Mouse (Mus musculus): ENCODE measurements around the gene Mcm9. TPM values are rescaled to one million over a fixed set of nuclear protein-coding genes. Genes with fewer than 3 reads are reported as not detected.

Mcm9 gene
- polyA plus RNA-seq, 1 experiment from 2014 or later: 11.4 TPM

DNA sequence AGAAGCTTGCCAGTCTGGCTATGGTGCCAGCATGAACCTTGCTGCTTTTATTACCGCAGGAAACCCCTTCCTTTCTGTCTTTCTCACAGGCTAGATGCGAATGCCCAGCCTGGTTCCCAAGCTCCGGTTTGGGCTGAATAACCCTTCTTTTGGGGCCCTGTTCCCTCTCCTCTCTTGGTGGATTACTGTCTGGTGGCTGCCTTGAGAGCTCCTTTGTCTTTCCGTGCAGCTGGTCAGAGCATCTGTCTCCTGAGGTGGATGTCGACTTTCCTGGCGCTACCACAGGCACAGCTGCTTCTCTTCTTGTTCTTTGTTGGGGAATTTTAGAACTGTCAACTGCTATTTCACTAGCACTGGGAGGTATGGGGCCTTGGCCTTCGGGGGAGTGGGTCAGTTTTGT is 92.6 kb downstream of the Mcm9 start:
- H3K4me3 ChIP-seq (ENCODE audit: low read depth, low read length): no peak overlapping the region
- no peaks in the 10 kb centered on the region for H3K4me1 ChIP-seq (ENCODE audit: control insufficient read depth, insufficient read depth, low read length)
- H3K27ac ChIP-seq (ENCODE audit: low read depth, low read length): no peak overlapping the region
- no peak for ATAC-seq (replicated peaks; ENCODE audit: insufficient number of reproducible peaks, low FRiP score, low TSS enrichment)
- 82% methylated on average over 7 of the region's 7 CpGs for WGBS (ENCODE audit: insufficient replicate concordance)
- H3K36me3 ChIP-seq (ENCODE audit: control insufficient read depth, insufficient read depth, low read length): peaks cover 3% of the 10 kb centered on the region
- no peaks in the 10 kb centered on the region for H3K9me3 ChIP-seq (replicated peaks; ENCODE audit: control insufficient read depth, low read length)
- H3K4me2 ChIP-seq: no peak overlapping the region
- H3K9ac ChIP-seq (ENCODE audit: low read depth, low read length): no peak overlapping the region
- no peaks in the 10 kb centered on the region for H3K27me3 ChIP-seq (ENCODE audit: control insufficient read depth, insufficient read depth, low read length)

DNA sequence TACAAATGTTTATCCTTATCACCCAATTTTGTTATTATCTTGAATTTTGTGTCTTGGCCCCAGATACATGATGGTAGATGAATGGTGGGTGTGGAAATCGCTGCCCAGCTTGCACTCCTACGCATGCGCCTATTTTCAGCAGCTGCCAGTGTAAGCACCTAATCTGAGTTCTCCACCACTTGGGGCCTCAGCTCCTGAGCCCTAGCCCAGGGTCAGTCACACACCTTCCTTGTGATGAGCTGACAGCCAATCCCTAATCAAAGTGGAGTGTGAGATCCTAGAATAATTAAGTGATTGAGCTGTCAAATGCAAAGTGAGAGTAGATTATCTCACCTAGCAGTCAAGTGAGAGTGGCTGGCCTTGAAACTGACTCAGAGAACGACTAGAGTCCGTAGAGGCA is 97.9 kb downstream of the Mcm9 start:
- no peaks in the 10 kb centered on the region for H3K4me1 ChIP-seq (ENCODE audit: control insufficient read depth, insufficient read depth, low read length)
- H3K9me3 ChIP-seq (replicated peaks; ENCODE audit: control insufficient read depth, low read length): no peaks in the 10 kb centered on the region
- H3K36me3 ChIP-seq (ENCODE audit: control insufficient read depth, insufficient read depth, low read length): no peaks in the 10 kb centered on the region
- no peak overlapping the region for H3K4me3 ChIP-seq (ENCODE audit: low read depth, low read length)
- H3K27me3 ChIP-seq (ENCODE audit: control insufficient read depth, insufficient read depth, low read length): no peaks in the 10 kb centered on the region
- no peak overlapping the region for H3K9ac ChIP-seq (ENCODE audit: low read depth, low read length)
- H3K27ac ChIP-seq (ENCODE audit: low read depth, low read length): no peak overlapping the region
- no peak for ATAC-seq (replicated peaks; ENCODE audit: insufficient number of reproducible peaks, low FRiP score, low TSS enrichment)
- no peak overlapping the region for H3K4me2 ChIP-seq
- 36% methylated on average over 5 of the region's 5 CpGs for WGBS (ENCODE audit: insufficient replicate concordance)

DNA sequence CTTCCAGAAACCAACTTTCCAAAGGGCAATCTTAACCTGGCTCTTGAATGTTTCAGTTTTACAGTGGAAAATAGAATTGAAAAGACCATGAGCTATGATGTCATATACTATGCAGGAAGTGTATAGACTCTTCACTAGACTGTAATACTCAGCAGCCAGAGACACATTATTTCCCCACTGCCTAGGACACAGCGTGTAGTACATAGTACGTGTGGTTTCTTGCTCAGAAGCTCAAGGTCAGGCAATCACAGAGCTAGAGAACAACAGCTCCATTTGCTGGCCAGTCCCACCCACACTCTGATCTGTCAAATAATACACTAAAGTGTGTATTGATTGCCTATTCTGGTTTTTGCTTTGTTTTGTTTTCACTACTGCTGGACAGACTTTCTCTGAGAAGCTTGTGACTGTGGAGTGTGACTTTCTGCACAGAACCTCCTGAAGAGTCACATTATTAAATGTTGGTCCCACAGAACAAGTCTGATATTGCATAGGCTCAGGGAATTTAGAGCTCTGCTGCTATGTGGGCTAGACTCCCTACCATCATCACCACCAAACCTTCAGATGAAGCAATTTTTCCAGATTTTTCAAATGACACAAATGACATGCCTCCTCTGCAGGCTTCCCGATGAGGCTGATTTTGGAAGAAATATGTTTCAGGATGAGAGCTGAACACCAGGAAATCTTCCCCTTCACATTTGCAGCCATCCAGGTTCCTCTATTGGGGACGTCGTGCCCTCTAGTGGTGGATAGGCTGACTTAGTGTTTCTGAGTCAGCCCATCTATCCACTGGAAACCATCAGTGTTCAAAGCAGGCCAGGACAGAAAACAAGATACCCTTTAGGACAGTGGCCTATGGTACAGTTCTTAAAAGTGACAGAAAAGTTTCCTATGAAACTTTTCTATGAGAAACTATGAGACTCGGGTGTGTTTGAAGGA is 102.1 kb downstream of the Mcm9 start:
- Histone ChIP-seq H3K36me3 (ENCODE audit: control insufficient read depth, insufficient read depth, low read length) (no peaks in the 10 kb centered on the region), H3K9ac (ENCODE audit: low read depth, low read length) (no peak overlapping the region), H3K9me3 (replicated peaks; ENCODE audit: control insufficient read depth, low read length) (no peaks in the 10 kb centered on the region), H3K4me2 (no peak overlapping the region), H3K27me3 (ENCODE audit: control insufficient read depth, insufficient read depth, low read length) (no peaks in the 10 kb centered on the region), H3K27ac (ENCODE audit: low read depth, low read length) (no peak overlapping the region), H3K4me1 (ENCODE audit: control insufficient read depth, insufficient read depth, low read length) (no peaks in the 10 kb centered on the region), H3K4me3 (ENCODE audit: low read depth, low read length) (no peak overlapping the region)
- WGBS (ENCODE audit: insufficient replicate concordance): 29% methylated on average over 6 of the region's 6 CpGs
- no peak for ATAC-seq (replicated peaks; ENCODE audit: insufficient number of reproducible peaks, low FRiP score, low TSS enrichment)

DNA sequence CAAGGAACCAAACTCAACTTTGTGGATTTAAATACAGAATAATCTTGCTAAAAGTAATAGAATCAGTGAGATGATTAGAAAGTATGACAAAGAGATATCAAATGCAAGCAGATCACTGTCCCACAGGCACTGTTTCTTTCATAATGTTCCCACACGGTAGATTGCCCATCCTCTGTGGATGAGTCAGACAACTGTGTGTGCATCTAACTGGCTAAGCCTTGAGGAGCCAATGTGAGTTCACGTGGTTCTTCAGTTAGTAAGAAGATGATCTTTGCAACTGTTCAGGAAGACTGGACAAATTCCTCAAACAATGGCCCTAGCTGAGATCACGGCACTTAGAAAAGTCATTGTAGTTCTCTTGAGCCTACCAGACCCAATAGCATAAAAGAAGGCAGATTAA is 102.9 kb downstream of the Mcm9 start:
- no peak for ATAC-seq (replicated peaks; ENCODE audit: insufficient number of reproducible peaks, low FRiP score, low TSS enrichment)
- Histone ChIP-seq H3K27me3 (ENCODE audit: control insufficient read depth, insufficient read depth, low read length) (no peaks in the 10 kb centered on the region), H3K4me3 (ENCODE audit: low read depth, low read length) (no peak overlapping the region), H3K4me1 (ENCODE audit: control insufficient read depth, insufficient read depth, low read length) (no peaks in the 10 kb centered on the region), H3K9me3 (replicated peaks; ENCODE audit: control insufficient read depth, low read length) (no peaks in the 10 kb centered on the region), H3K4me2 (no peak overlapping the region), H3K36me3 (ENCODE audit: control insufficient read depth, insufficient read depth, low read length) (no peaks in the 10 kb centered on the region), H3K9ac (ENCODE audit: low read depth, low read length) (no peak overlapping the region), H3K27ac (ENCODE audit: low read depth, low read length) (no peak overlapping the region)
- 79% methylated on average over 3 of the region's 3 CpGs for WGBS (ENCODE audit: insufficient replicate concordance)

- H3K27ac ChIP-seq (ENCODE audit: low read depth, low read length): no peak overlapping the region
- 89% methylated on average over 2 of the region's 2 CpGs for WGBS (ENCODE audit: insufficient replicate concordance)
- H3K4me2 ChIP-seq: no peak overlapping the region
Observed at GRCm38 (mm10) chr10:53526350-53526749, 103.9 kb downstream of the Mcm9 start.

DNA sequence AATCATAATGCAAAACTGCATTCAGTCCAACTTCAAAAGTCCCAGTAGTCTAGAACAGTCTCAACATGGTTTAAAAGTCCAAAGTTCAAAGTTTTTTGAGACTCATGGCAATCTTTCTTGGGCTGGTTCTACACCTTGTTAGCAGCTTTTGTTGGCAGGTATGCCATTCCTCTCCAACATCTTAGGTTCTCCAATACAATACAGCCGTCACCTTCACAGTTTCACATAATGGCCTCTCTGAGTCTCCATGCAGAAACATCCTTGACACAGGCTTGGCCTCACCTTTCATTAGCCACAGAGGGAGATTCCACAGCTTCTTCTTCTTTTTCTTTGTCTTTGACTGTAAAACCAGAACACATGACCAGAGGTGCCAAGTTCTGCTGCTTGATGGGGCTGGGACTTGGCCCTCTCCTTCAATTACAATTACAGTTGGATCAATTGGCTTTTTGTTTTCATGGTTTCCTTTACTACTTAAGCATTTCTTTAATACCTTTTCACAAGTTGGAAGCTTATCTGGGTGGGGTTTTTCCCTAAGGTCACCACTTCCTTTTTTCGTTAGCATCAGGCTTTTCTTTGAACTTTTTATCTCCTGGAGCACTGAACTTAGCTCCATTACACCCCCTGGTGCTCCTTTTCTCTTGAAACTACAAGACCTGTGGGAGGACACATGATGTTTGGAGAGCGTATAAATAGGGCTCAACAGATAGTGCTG is 104.8 kb downstream of the Mcm9 start:
- H3K27me3 ChIP-seq (ENCODE audit: control insufficient read depth, insufficient read depth, low read length): no peaks in the 10 kb centered on the region
- H3K9ac ChIP-seq (ENCODE audit: low read depth, low read length): no peak overlapping the region
- 61% methylated on average over 3 of the region's 3 CpGs for WGBS (ENCODE audit: insufficient replicate concordance)
- H3K9me3 ChIP-seq (replicated peaks; ENCODE audit: control insufficient read depth, low read length): no peaks in the 10 kb centered on the region
- H3K4me3 ChIP-seq (ENCODE audit: low read depth, low read length): no peak overlapping the region
- H3K4me2 ChIP-seq: no peak overlapping the region
- H3K36me3 ChIP-seq (ENCODE audit: control insufficient read depth, insufficient read depth, low read length): no peaks in the 10 kb centered on the region
- no peak overlapping the region for H3K27ac ChIP-seq (ENCODE audit: low read depth, low read length)
- no peak for ATAC-seq (replicated peaks; ENCODE audit: insufficient number of reproducible peaks, low FRiP score, low TSS enrichment)
- H3K4me1 ChIP-seq (ENCODE audit: control insufficient read depth, insufficient read depth, low read length): no peaks in the 10 kb centered on the region

More at GRCm38 (mm10) chr10:53526350-53526749, 103.9 kb downstream of the Mcm9 start:
- no peaks in the 10 kb centered on the region for H3K4me1 ChIP-seq (ENCODE audit: control insufficient read depth, insufficient read depth, low read length)
- H3K9ac ChIP-seq (ENCODE audit: low read depth, low read length): no peak overlapping the region
- no peaks in the 10 kb centered on the region for H3K36me3 ChIP-seq (ENCODE audit: control insufficient read depth, insufficient read depth, low read length)
- no peak overlapping the region for H3K4me3 ChIP-seq (ENCODE audit: low read depth, low read length)
- H3K27me3 ChIP-seq (ENCODE audit: control insufficient read depth, insufficient read depth, low read length): no peaks in the 10 kb centered on the region
- no peak for ATAC-seq (replicated peaks; ENCODE audit: insufficient number of reproducible peaks, low FRiP score, low TSS enrichment)
- no peaks in the 10 kb centered on the region for H3K9me3 ChIP-seq (replicated peaks; ENCODE audit: control insufficient read depth, low read length)

DNA sequence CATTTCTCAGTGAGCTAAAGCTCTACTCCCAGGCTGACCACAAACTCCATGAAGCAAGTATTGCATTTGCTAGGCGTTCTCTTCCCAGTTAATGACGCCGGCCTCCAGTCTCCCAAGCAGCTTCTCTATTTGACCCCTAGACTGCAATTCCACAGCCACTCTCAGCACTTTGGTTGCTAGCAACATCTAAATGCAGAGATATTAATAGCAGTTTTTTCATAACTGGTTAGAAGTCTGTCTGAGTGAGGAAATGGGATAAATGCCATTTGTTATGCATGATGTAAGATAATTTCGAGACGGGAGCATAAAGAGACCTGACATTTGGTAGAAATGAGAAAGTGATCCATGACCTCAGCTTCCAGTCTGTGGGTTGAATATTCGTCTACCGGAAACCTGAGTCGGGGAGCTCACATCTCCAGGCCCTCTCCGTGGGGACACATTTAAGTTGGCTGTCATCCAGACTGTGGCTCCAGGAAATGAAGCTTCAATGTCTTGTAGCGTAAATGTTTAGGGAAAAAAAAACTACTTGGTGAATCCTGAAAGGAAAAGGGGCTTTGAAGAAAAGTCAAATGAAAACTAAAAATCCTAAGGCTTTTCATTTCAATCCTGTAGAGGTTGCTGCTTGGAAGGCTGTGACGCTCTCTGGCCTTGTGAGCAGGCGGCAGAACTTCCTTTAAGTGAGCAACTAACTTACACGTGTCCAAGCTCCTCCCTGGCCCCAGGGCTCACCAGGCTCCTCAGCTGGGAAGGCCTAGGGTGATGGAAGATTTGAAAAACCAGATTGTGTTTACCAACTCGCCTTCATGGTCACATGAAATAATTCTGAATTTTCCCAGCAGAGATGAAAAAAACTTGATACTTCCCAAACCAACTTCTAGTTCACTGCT is 110.9 kb downstream of the Mcm9 start:
- H3K27me3 ChIP-seq (ENCODE audit: control insufficient read depth, insufficient read depth, low read length): no peaks in the 10 kb centered on the region
- WGBS (ENCODE audit: insufficient replicate concordance): 61% methylated on average over 14 of the region's 14 CpGs
- H3K4me1 ChIP-seq (ENCODE audit: control insufficient read depth, insufficient read depth, low read length): 0 out of 2 replicates have a peak, but pooled peaks cover 3% of the 10 kb centered on the region
- H3K27ac ChIP-seq (ENCODE audit: low read depth, low read length): peak overlapping the region; percentile 58
- ATAC-seq (replicated peaks; ENCODE audit: insufficient number of reproducible peaks, low FRiP score, low TSS enrichment): no peak
- no peak overlapping the region for H3K9ac ChIP-seq (ENCODE audit: low read depth, low read length)
- H3K4me3 ChIP-seq (ENCODE audit: low read depth, low read length): no peak overlapping the region
- H3K36me3 ChIP-seq (ENCODE audit: control insufficient read depth, insufficient read depth, low read length): no peaks in the 10 kb centered on the region
- no peaks in the 10 kb centered on the region for H3K9me3 ChIP-seq (replicated peaks; ENCODE audit: control insufficient read depth, low read length)
- no peak overlapping the region for H3K4me2 ChIP-seq

DNA sequence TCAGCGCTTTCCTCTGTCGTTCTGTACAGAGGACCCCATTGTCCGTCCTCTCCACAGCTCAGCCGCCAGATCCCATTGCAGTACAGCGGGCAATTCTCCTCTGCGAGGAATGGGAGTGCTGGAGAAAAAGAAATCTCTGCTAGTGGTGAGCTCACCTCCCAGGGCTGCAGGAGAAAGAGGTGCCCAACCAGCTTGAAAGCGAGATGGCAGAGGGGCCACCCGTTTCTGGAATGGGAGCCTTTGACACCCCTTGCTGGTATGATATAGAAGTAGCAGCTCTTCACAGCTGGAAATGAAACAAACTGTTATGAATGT is 111.7 kb downstream of the Mcm9 start:
- Histone ChIP-seq H3K4me3 (ENCODE audit: low read depth, low read length) (no peak overlapping the region), H3K9me3 (replicated peaks; ENCODE audit: control insufficient read depth, low read length) (no peaks in the 10 kb centered on the region), H3K27me3 (ENCODE audit: control insufficient read depth, insufficient read depth, low read length) (no peaks in the 10 kb centered on the region), H3K9ac (ENCODE audit: low read depth, low read length) (no peak overlapping the region), H3K4me2 (no peak overlapping the region), H3K36me3 (ENCODE audit: control insufficient read depth, insufficient read depth, low read length) (no peaks in the 10 kb centered on the region), H3K27ac (ENCODE audit: low read depth, low read length) (peak overlapping the region; percentile 58), H3K4me1 (ENCODE audit: control insufficient read depth, insufficient read depth, low read length) (0 out of 2 replicates have a peak, but pooled peaks cover 3% of the 10 kb centered on the region)
- 39% methylated on average over 8 of the region's 8 CpGs for WGBS (ENCODE audit: insufficient replicate concordance)
- 0 out of 2 replicates have a peak, but pooled peaks have one; percentile 52 for ATAC-seq (replicated peaks; ENCODE audit: insufficient number of reproducible peaks, low FRiP score, low TSS enrichment)
